Mouse (Mus musculus): ENCODE measurements around the gene Pkdcc. TPM values are rescaled to one million over a fixed set of nuclear protein-coding genes. Genes with fewer than 3 reads are reported as not detected.

The Pkdcc gene
- 1.4 TPM for polyA plus RNA-seq (2014; fragmentation: Illumina TruSeq; extraction: RNeasy Lipid Tissue Mini Kit (QIAGEN cat#74804); ENCODE audit: low read depth, low replicate concordance)

DNA sequence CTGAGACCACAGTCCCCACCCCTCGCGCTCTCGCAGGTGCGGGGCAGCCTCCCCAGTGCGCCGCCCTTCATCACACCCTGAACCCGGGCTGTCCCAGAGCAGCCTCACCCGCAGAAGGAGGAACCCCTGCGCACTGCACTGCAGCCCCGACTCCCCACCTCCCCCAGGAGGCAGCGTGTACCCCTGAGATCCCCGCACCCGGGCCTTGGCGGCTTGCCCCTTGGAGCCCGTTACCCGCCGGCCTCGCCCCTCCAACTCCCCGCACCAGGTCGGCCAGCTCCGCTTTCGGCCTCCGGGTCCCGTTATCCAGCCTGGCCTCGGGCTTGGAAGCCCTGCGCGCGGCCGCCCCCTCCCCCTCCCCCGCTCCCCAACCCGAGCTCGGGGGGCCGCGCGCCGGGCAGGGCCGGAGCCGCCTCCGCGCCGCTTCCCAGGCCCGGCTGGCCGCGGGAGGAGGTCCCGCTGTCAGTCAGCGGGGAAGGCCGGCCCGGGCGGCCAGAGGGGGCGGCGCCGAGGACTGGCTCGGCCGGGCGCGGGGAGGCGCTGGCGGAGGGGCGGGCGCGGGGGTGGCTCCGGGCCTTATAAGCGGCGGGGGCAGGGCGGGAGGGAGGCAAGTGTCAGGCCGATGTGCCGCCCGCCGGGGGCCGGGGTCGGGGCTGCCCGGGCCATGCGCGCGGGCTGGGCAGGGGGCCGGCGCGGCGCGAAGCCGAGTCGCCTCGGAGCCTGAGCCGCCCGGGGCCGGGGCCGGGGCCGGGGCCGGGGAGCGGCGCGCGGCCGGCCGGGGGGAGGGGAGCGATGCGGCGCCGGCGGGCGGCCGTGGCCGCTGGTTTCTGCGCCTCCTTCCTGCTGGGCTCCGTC lies at the start of gene Pkdcc:
Pkdcc (plus strand) TSS at position 619 of the 855 bp plus-strand sequence.

Other genes starting within 250 kb of the Pkdcc start
- gene Eml4, start 135.6 kb downstream of the Pkdcc start, polyA plus RNA-seq (2014; fragmentation: Illumina TruSeq; extraction: RNeasy Lipid Tissue Mini Kit (QIAGEN cat#74804); ENCODE audit: low read depth, low replicate concordance) = 7.7 TPM

Measured in liver, adult 10 weeks (tissue).